Mouse (Mus musculus): ENCODE measurements around the gene Pcgf5.

The Pcgf5 gene

GRCm38 (mm10) chr19:36348161-36348800, at the start of gene Pcgf5:
Gene Pcgf5, plus strand, starts transcription at chr19:36348309.
- DNase-seq = peak; percentile 77

GRCm38 (mm10) chr19:36305542-36305941, 42.6 kb upstream of the Pcgf5 start:
- no peak for DNase-seq

- no peak for DNase-seq
These were observed 34.1 kb upstream of the Pcgf5 start for GRCm38 (mm10) chr19:36314010-36314409.

GRCm38 (mm10) chr19:36319735-36320134, 28.4 kb upstream of the Pcgf5 start:
- DNase-seq = no peak

- no peak for DNase-seq
These were observed 27.0 kb upstream of the Pcgf5 start for GRCm38 (mm10) chr19:36321066-36321465.

GRCm38 (mm10) chr19:36323326-36323725, 24.8 kb upstream of the Pcgf5 start:
- DNase-seq = peak; percentile 12

GRCm38 (mm10) chr19:36328678-36329077, 19.4 kb upstream of the Pcgf5 start:
- DNase-seq = no peak

GRCm38 (mm10) chr19:36347376-36347775, 733 bp upstream of the Pcgf5 start:
- DNase-seq = peak; percentile 29

- no peak for DNase-seq
These were observed 313 bp upstream of the Pcgf5 start for GRCm38 (mm10) chr19:36347831-36348160.

GRCm38 (mm10) chr19:36348801-36349486, 835 bp downstream of the Pcgf5 start:
- peak; percentile 65 for DNase-seq

- DNase-seq = no peak
These were observed 1.4 kb downstream of the Pcgf5 start for GRCm38 (mm10) chr19:36349487-36349955.

- no peak for DNase-seq
These were observed 2.1 kb downstream of the Pcgf5 start for GRCm38 (mm10) chr19:36350181-36350580.

- no peak for DNase-seq
These were observed 2.8 kb downstream of the Pcgf5 start for GRCm38 (mm10) chr19:36350870-36351269.

GRCm38 (mm10) chr19:36362541-36362940, 14.4 kb downstream of the Pcgf5 start:
- DNase-seq = no peak

GRCm38 (mm10) chr19:36364757-36365156, 16.6 kb downstream of the Pcgf5 start:
- no peak for DNase-seq

GRCm38 (mm10) chr19:36371478-36371877, 23.4 kb downstream of the Pcgf5 start:
- DNase-seq = no peak

GRCm38 (mm10) chr19:36373056-36373621, 25.0 kb downstream of the Pcgf5 start:
- no peak for DNase-seq

- DNase-seq = no peak
These were observed 27.2 kb downstream of the Pcgf5 start for GRCm38 (mm10) chr19:36375200-36375783.

GRCm38 (mm10) chr19:36377729-36378128, 29.6 kb downstream of the Pcgf5 start:
- no peak for DNase-seq

- no peak for DNase-seq
These were observed 30.6 kb downstream of the Pcgf5 start for GRCm38 (mm10) chr19:36378511-36379232.

- no peak for DNase-seq
These were observed 34.8 kb downstream of the Pcgf5 start for GRCm38 (mm10) chr19:36382901-36383300.

GRCm38 (mm10) chr19:36383977-36384376, 35.9 kb downstream of the Pcgf5 start:
- DNase-seq = no peak

- no peak for DNase-seq
These were observed 36.3 kb downstream of the Pcgf5 start for GRCm38 (mm10) chr19:36384426-36384825.

Data from kidney, postnatal 14 days (tissue).